Mouse (Mus musculus) heart, adult 11 months (tissue): ENCODE data around the gene Zscan29.

Experiments
- DNase-seq: peaks from one replicate; pipeline ENCODE4 v3.0.0; 2022

Zscan29 gene

DNA sequence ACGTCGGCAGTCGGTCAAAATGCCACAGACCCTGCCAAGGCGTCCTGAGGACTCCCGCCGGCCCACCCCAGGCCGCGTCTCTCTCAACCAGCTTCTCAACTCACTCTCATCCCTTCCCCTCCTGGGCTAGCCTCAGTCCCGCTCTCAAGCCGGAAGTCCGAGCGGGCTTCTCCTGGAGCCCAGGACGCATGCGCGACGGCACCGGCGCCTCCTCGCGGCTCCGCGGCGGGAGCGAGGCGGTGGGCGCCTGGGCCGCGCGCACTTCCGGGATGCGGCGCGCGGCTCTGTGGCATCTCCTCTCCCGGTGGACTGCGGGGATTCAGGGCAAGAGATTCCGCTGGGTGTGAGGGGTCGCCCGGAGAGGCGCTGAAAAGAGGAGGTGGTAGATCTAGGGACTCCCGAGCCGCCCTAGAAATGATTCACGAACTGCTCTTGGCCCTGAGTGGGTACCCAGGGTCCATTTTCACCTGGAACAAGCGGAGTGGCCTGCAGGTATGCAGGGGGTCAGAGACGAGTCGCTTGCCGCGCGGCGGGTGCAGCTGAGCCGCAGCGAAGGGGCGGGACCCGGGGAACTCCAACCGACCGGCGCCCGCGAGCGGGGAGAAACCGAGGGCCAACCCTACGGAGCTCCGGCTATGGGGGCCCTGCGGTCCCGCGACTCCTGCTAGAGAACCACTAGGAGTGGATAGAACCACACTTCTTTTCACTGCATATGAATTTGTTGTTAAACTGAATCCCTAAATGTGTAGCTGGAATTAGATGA is at the start of gene Zscan29:
Gene Zscan29, minus strand, starts transcription at position 146 of the 763 bp plus-strand sequence.
- peak; percentile 99 for DNase-seq

DNA sequence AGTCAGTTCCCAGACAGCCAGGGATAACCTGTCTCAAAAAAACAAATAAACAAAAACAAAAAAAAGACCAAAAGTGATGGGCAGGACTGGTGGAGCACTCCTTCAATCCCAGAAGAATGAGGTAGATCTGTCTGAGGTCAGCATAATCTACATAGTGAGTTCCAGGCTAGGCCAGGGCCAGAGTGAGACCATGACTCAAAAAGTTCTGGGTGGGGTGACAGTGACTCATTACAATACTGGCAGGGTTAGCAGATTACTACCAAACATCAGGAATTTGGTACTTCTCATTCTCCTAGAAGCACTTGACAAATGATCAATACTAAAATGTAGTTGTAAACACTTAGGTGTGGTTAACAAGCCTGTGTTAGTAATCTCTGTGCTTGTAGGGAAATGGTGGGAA is 49.1 kb upstream of the Zscan29 start:
- no peak for DNase-seq

DNA sequence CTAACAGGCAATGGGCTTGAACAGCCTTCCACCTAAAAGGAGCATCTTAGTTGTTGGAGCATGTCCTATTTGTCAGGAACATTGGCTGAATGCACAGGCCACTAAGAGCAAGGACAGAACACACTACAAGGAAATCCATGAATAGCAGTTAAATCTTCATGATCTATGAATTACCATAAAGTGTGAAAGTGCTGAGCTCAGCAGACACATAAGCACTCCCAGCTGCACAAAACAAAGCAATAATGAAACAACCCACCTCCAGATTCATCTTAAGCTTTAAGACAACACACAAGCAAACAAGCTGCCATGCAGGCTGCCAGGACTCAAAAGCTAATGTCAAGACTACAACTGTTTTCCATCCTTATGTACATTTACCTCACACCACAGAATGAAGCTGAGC is 48.3 kb upstream of the Zscan29 start:
- no peak for DNase-seq

DNA sequence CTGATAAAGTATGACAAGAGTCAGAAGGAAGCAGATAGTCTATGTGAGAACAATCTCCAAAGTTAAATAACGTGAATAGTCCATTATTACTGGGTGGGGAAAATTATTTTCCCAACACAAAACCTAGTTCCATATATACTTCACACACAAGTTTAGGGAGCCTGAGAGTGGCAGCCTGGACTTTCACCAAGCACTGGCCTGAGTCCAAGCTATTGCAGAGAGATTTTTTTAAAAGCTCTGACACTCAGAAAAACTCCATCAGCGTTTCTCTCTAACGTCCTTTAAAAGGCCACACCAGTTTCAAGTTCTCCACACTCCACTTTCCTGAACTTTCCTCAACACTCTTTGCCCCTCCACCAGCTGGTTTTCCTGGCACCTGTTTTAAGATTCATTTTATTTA is 43.6 kb upstream of the Zscan29 start:
- DNase-seq: no peak

DNA sequence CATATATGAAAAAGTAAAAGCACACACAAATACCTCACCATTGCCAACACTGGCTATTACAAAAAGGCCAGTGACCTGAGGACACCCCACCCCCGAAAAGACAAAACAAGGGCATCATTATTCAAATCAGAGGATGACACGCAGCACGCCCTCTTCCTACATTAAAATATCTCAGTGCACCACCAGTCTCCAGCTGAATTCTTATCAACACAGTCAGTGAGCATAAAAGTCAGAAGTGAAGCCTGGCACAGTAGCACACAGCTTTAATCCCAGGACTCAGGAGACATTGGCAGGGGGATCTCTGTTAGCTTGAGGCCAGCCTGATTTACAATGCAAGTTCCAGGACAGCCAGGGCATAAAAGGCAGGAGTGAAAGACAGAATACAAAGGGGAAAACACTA is 35.6 kb upstream of the Zscan29 start:
- DNase-seq: no peak

DNA sequence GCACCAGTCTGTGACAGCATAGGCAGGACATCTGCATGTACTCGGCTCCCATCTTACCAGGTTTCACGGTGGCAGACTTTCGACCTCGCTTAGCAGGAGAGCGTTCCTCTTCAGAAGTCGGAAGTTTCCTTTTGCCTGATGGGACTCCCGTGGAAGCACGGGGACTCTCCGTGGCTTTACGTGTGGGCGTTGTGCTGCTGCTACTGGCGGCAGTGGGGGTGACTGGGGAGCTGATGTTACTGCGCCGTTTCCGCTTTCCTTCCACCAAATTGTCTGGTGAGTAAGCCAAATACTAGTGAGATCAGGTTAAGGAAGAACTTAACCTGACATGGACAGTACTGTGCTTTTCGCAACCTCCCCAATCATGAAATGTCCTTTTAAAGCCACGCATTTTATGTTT is 33.4 kb upstream of the Zscan29 start:
- peak; percentile 83 for DNase-seq

DNA sequence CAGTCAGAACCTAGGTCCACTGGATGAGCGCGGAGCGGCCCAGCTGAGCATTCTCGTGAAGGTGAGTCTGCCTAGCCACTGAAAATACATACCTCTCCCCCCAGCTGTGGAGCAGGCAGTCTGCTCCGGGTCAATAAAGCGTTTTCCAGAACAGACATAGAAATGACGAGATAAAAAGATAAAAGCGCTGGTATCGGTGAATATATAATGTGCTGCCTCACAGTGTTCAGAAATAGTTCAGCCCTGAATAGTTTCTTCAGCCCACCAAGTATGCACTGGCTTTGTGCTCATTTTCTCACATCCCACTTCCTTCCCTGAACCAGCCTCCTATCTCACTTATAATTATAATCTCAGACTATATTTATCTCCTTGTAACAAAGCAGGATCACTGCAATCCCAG is 24.5 kb upstream of the Zscan29 start:
- DNase-seq: peak; percentile 83

DNA sequence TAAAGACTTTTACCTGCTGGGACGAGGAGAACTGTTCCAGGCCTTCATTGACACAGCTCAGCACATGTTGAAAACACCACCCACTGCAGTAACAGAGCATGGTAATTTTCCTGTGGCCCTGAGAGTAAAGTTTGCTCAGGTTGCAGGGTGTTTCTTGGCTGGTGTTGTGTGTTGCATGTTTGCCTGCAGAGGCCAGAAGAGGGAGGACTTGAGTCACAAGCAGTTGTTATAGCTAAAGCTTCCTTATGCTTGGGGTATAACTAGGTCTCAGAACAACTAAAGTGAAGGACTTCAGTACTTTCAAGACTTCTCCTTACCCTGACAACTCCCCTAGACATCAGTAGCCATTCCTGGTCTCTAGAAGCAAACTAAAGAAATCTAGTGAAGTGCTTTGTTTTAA is 17.6 kb upstream of the Zscan29 start:
- DNase-seq: peak; percentile 43

DNA sequence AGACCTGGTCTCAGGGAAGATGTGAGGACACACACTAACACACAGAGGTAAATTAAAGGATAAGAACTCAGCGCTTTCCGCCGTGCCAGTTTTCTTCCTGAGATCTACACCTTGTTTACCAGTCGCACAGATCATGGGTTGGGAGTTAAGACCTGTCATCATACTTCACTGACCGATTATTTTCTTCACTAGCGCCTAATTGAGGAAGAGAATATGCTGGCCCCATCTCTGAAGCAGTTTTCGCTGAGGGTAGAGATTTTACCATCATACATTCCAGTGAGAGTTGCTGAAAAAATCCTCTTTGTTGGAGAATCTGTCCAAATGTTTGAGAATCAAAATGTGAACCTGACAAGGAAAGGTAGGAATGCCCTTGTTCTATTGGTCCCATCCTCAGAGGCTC is 13.2 kb upstream of the Zscan29 start:
- DNase-seq: peak; percentile 64

DNA sequence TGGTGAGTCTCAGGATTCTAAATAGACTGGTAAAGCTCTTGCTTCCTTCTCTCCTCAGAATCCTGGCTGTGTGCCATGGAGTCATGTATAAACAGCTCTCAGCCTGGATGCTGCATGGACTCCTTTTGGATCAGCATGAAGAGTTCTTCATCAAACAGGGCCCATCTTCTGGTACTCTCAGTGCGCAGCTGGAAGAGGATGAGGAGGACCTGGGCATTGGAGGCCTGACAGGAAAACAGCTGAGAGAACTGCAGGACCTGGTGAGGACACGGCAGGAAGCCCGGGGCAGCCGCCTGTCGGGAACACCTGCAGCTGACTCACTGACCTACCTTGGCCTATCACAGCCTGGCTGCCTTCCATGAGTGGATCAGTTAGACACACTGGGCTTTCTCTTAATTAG is 12.5 kb upstream of the Zscan29 start:
- DNase-seq: peak; percentile 68

DNA sequence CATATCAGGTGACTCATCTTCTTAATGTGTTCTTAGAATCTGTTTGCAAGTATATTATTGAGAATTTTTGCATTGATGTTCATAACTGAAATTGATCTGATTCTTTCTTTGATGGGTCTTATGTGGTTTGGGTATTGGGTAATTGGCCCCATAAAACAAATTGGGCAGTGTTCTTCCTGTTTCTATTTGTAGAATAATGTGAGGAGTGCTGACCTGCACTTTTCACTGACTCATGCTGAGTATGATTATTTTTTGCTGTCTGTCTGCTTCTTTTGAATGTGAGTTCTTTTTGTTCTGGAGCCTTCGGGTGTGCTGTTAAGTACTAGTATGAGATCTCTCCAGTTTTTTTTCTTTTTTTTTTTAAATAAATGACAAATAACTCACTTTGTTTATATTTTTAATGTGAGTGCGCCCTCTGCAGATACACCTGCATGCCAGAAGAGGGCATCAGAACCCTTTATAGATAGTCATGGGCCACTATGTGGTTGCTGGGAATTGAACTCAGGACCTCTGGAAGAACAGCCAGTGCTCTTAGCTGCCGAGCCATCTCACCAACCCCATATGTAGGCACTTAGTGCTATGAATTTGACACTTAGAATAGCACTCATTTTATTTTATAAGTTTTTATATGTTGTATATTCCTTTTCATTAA is 8.0 kb upstream of the Zscan29 start:
- peak; percentile 57 for DNase-seq

DNA sequence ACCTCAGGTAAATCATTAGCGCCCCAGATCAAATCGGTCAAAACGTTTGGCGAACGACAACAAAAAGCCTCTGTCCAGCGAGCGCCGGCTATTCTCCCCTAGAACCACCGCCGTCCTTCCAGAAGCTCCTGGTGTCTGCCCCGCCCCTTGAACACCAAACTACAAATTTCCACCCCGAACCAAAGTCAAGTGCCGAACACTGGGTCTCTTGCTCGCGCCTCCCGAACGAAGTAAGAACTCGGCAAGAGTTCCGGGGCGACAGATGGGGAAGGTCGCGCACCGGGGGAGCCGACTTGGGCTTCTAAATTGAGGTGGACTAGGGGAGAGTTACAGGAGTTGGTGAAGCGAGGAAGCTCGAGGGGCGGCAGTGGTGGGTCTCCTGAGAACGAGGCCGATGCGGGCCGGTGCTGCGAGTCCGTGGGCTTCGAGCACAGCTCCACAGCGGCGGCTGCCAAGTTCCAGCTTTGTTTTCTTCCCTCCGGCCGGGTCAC is 399 bp downstream of the Zscan29 start, which contains the start of gene Tubgcp4:
Gene Tubgcp4, plus strand, starts transcription at position 174 of the 491 bp plus-strand sequence.
- DNase-seq: no peak

DNA sequence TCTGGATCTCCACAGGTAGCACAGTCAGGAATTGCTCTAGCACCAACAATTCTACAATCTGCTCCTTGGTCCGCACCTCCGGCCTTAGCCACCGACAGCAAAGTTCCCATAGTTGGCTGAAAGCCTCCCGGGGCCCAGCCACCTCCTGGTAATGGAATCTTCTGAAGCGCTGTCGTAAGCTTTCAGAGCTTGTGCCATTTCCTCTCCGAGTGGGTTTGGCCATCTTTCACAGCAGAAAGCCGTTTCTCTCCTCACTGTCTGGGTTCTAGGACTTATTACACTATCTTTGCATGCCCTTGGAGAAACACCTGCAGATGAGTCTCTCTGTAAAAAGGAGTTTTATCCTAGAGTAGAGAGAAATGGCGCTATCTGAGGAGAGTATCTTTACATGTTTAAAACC is 1.0 kb downstream of the Zscan29 start:
- DNase-seq: peak; percentile 92

DNA sequence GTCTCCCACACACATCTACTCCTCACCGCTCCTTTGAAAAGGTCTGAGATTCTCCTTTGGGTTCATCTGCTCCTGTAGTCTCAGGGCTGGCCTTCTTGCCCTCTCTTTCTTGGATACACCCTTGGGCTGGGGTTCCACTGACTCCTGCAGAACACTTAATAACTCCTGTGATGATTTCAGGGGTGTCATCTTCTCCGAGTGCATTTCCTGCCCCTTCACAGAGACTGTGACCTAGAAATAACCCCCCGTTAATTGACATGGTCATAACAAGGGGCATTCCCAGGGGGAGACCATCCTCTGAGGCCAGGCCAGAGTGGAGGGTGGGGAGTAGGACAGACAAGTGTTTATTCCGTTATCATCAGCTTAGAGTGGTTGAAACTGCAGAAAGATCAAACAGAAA is 1.8 kb downstream of the Zscan29 start:
- DNase-seq: peak; percentile 86

DNA sequence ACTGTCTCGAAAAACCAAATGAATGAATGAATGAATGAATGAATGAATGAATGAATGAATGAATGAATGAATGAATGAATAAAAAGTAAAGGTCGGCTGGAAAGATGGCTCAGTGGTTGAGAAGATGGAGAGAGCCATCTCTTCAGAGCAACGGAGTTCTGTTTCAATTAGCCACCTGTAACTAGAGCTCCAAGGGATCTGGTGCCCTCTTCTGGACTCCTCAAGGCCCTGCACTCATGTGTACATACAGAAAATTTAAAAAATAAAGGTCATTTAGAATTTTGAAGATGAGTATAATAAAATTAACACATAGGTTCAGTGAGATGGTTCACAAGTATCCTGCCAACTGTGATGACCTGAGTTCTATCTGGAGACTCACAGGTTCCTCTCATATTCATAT is 17.8 kb downstream of the Zscan29 start:
- peak; percentile 21 for DNase-seq

DNA sequence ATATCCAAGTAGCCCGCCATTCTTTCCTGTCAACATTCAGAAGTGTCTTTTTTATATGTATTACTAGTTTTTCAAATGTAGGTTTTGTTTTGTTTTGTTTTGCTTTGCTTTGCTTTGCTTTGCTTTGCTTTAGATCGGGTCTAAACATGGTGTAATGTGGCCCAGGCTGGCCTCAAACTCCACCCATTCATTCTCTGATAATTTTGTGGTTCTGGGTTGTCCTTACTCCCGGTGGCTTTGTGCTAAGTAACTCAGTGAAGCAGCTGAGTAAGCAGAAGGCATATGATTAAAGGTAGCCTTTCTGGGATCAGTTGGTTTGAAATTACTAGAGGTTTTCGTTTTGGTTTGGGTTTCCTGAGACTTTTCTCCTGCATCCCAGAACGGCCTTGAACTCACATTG is 21.2 kb downstream of the Zscan29 start:
- DNase-seq: no peak

DNA sequence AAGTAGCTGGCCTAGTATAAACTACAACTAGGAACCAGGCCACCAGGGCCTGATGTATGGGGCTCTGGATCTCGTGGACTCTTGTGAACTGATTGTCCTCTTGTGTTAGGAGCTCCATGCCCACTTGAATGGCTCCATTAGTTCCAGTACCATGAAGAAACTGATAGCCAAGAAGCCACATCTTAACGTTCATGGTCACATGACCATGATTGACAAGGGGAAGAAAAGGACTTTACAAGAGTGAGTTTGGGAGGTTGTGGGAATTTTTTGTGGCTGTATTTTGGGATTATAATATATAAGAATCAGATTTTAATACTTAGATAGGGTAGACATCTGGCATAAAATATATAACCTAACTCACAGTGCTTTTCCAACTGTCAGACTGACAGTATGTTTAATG is 28.5 kb downstream of the Zscan29 start:
- peak; percentile 68 for DNase-seq

DNA sequence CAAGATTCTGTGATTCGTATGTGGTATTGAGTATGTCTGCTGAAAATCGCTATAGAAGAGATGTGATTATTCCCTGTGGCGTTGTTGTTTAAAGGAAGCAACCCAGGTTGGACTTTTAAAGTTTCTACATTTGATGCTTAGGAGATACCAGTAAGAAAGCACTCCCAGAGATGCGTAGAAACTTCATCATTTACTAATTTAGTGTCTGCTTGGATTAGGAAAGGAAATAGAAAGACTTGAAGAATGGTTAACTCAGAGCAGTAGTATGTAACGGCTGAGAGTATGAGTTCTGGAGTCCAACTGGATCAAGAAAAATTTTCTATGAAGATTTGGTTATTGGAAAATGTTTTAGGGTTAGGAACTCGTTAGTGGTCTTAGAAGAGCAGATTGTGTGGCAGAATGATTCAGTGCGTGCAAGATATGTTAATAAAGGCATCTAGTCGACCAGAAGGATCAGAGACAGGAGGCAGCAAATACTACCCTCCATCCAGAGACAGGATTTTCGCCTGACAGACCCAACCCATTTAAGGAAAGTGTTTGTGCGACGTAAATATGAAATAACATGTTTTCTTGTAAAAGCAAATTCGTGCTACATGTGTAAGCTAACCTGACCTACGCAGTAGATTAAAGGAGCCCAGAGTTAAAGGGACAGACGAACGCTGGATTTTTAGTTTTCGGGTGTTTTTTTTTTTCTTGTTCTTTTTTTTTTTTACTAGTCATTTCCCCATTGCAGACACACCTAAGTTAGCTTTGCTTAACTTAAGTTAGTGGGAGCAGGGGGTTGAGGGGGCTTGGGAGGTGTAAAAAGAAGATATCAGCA is 29.5 kb downstream of the Zscan29 start:
- DNase-seq: peak; percentile 59

DNA sequence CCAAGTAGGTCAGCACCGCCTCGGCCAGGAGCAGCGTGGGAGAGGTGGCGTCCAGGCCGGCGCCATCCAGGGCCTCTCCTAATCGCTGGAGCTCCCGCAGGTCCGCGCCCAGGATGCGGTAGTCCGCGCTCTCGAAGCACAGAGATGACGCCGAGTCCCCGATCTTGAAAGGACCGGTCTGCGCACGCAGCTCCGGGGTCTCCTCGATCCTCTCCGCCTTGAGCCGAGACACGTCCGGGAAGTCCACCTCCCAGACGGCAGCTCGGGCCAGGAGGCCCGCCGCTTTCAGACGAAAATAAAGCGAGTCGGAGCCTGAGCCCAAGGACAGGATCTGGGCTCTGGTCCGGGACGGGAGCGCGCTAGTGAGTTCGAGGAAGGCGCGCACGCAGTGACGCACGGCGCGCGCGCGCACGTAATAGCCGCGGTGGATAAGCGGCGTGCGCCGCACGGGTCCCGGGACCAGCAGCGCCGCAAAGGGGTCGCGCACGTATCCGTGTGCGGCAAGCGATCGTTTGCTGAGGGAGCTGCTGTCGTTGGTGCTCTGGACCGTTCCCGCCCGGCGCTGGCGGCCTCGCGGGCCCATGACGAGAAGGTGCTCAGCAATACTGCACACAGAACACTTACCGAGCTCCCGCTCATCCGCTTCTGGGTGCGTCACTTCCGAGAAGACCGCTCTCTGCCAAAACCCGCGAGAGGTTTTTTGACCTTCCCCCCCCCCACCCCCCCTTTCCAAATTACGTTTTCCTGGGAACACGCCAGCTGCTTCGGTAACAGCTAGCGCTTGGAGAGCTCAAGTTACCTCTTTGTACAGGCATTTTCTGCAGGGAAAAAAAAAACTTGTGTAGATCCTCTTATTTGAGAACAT is 30.7 kb downstream of the Zscan29 start, which contains the start of the genes Adal and Lcmt2:
Gene Adal, plus strand, starts transcription at position 411 of the 865 bp plus-strand sequence.
Gene Lcmt2, minus strand, starts transcription at position 636 of the 865 bp plus-strand sequence.
- DNase-seq: peak; percentile 100

DNA sequence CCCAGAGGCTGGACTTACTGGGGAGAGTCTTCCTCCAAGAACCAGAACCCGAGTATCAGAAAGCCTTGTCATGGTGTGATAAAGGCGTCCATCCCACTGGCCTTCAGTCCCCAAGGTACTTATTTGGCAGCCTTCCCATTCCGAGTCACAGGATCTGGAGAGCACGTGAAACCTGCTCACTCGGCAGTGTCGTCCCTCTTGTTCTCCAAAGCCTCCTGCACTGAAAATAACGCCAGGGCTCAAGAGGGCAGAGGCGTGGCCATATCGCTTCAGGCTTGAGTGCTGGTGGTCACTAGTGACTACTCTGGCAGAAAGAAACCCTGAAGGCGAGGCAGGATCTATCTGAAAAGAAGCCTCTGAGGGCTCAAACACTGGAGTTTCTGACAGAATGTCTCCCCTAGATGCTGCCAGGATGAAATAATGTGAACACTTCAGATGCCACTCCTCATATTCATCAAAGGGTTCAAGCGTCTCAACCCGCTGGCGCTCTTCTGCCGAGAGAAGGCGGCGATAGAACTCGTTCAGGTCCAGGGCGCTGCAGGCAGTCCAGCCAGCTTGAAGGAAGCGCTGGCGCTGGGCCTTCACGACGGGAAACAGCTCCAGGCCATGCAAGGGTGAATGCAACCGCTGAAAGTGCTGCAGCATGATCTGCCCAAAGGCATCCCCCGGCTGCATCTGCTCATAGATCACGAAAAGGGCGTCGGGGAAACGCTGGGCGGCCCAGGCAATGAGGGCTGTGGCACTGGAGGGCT is 31.5 kb downstream of the Zscan29 start:
- peak; percentile 96 for DNase-seq

DNA sequence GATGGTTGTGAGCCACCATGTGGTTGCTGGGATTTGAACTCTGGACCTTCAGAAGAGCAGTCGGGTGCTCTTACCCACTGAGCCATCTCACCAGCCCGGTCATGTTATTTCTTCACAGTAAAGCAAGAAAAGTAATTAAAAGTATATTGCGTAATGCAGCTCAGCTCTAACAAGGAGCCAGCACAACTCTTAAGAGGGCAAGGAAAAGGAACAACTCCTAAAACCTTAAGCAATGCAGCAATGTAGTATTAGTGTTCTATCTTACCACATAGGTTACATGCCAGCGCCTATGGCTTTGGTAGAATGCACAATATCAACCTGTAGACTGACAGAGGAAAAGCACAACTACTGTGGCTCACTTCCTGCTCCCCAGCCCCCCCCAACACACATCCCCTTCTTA is 33.6 kb downstream of the Zscan29 start:
- peak; percentile 44 for DNase-seq
